Mouse (Mus musculus) bone marrow macrophage, adult 2 months (primary cell): Measurements from ENCODE around the gene Camkv. TPM values are rescaled to one million over a fixed set of nuclear protein-coding genes. Genes with fewer than 3 reads are reported as not detected.

Experiments used
- H3K27ac ChIP-seq: 2 replicates; pipeline ENCODE4 v1.5.1; 2012; ENCODE audit warnings: low read depth, low read length; ENCODE audit not compliant: insufficient read depth
- H3K4me1 ChIP-seq: 2 replicates; pipeline ENCODE4 v1.6.1; 2012; ENCODE audit warnings: low read length; ENCODE audit not compliant: control insufficient read depth, insufficient read depth
- H3K4me3 ChIP-seq: 2 replicates; pipeline ENCODE4 v1.5.1; 2012; ENCODE audit warnings: mild to moderate bottlenecking, low read length, moderate library complexity; ENCODE audit not compliant: insufficient read depth
- CTCF ChIP-seq: IDR thresholded peaks from 2 replicates; pipeline ENCODE4 v1.5.1; 2012; ENCODE audit warnings: low read depth, mild to moderate bottlenecking, low read length, moderate library complexity
- POLR2A ChIP-seq: IDR thresholded peaks from 2 replicates; pipeline ENCODE4 v1.6.1; 2012; ENCODE audit warnings: mild to moderate bottlenecking, low read depth, low read length, borderline replicate concordance
- polyA plus RNA-seq: library from polyadenylated mRNA; stranded (reverse); fragments of >200 nt; gene quantifications from 2 replicates; pipeline ENCODE4 v1.2.4, GENCODE M21; 2012; ENCODE audit not compliant: missing spikeins, insufficient read depth, insufficient read length

Camkv gene
- polyA plus RNA-seq, 1 experiment = not detected

- Histone ChIP-seq H3K4me1 (peaks cover 4% of the 10 kb centered on the region), H3K27ac (no peak overlapping the region), H3K4me3 (no peak overlapping the region)
- TF ChIP-seq POLR2A (no peak), CTCF (no peak)
Observed at GRCm38 (mm10) chr9:107961351-107961762, 25.9 kb downstream of the Camkv start.

DNA sequence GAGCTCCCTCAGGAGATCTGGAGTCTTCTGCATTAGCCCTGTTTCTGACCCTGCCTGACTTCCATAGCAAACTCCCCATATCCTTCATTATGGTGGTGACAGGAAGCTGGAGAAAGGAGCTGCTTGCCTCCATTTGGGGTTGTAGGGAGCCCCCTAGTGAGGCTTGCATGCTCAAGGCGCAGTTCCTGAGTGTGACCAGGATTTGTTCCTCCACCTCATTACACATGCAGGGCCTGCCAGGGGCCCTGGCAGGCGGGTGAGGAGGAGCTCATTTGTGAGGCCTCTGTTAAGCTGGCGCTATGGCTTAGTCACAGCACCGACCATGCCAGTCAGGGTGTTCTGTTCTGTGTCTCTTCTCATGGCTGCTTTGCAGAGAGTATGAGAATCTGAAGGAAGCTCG is 26.4 kb downstream of the Camkv start:
- no peak overlapping the region for H3K27ac ChIP-seq
- no peak for TF ChIP-seq POLR2A
- peak; percentile 31; the same call in 1 of the 2 replicates for TF ChIP-seq CTCF
- peaks cover 6% of the 10 kb centered on the region for H3K4me1 ChIP-seq
- H3K4me3 ChIP-seq = no peak overlapping the region

DNA sequence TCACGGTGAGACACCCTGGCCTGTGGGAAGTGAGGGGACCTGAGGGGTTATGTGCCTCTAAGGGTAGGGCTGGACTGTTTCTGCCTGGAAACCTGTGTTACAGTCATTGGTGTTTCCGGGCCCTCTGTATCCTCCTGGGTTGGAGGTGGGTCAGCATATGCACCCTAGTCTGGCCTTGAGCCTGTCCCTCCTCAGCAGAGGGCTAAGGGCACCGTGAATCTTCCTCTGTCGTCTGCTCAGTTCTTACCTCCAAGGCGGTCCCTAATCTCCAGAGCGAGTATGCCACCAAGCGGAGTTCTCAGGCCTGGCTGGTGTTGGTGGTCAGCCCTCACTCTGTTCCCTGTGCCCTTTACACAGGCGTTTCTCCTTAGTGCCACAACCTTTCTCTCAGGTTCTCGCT is 27.4 kb downstream of the Camkv start:
- Histone ChIP-seq H3K4me3 (no peak overlapping the region), H3K4me1 (peaks cover 13% of the 10 kb centered on the region), H3K27ac (no peak overlapping the region)
- TF ChIP-seq CTCF = no peak
- TF ChIP-seq POLR2A = no peak

GRCm38 (mm10) chr9:107963700-107964099 is 28.2 kb downstream of the Camkv start:
- no peak overlapping the region for H3K4me3 ChIP-seq
- H3K4me1 ChIP-seq = peaks cover 20% of the 10 kb centered on the region
- TF ChIP-seq POLR2A (no peak), CTCF (peak; percentile 91)
- H3K27ac ChIP-seq = peak overlapping the region; percentile 16; the same call in 1 of the 2 replicates

- Histone ChIP-seq H3K27ac (no peak overlapping the region), H3K4me1 (peaks cover 20% of the 10 kb centered on the region)
- no peak for TF ChIP-seq CTCF
Observed at GRCm38 (mm10) chr9:107964681-107965080, 29.2 kb downstream of the Camkv start.

DNA sequence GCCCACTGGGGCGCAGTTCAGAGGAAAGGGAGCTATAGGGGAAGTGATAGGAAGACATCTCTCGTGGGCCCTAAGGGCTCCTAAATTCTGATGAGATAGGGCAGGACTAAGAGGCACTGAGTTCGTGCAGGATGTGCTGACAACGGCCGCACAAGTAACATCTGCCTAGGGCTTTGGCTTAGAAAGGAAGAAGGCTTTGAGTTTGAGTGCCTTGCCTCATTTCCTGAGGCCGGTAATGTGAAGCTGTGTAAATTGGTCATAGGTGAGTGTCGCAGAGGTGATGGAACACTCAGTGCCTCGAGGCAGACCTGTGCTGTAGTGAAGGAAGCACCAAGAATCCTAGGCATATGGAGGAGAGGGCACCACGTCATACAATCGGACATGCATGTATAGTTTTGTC is 31.2 kb downstream of the Camkv start:
- no peak for TF ChIP-seq CTCF
- no peak for TF ChIP-seq POLR2A
- peaks cover 29% of the 10 kb centered on the region for H3K4me1 ChIP-seq
- H3K4me3 ChIP-seq = no peak overlapping the region

More at GRCm38 (mm10) chr9:107964681-107965080, 29.2 kb downstream of the Camkv start:
- H3K4me3 ChIP-seq = no peak overlapping the region

DNA sequence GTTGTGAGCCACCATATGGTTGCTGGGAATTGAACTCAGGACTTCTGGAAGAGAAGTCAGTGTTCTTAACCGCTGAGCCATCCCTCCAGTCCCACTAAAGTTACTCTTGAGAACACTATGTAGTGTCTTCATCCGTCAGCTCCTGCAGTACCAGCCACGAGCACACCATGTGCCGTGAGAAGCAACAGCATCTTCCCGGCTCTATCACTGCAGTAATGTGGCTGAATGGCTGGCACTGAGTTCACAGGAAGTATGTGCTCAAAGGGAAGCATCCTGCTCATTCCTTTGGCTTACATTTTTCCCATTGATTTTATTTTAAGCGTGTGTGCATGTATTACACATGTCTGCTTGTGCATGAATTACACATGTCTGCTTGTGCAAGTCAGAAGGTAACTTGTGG is 32.0 kb downstream of the Camkv start:
- peaks cover 32% of the 10 kb centered on the region for H3K4me1 ChIP-seq
- TF ChIP-seq CTCF = no peak
- TF ChIP-seq POLR2A = no peak
- H3K4me3 ChIP-seq = no peak overlapping the region
- H3K27ac ChIP-seq = no peak overlapping the region

More for the DNA sequence above, 31.2 kb downstream of the Camkv start:
- no peak overlapping the region for H3K27ac ChIP-seq

DNA sequence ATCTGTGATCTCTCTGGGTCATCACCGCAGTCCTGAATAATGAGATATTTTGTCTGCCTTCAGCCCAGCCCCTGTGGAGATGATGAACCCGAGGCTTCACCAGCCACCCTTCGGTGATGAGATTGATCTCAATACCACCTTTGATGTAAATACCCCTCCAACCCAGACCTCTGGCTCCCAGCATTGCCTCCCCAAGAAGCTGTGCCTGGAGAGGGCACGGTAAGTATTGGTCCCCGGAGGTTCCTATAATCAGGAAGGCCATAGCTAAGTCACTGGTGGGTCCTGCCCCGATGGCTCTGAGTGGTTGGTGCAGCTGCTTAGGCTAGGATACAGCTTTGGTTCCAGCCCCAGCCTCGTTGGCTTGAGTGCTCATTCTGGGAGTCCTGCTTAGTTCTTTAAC is 33.1 kb downstream of the Camkv start:
- Histone ChIP-seq H3K27ac (peak overlapping the region; percentile 17; the same call in 1 of the 2 replicates), H3K4me1 (peaks cover 32% of the 10 kb centered on the region), H3K4me3 (no peak overlapping the region)
- TF ChIP-seq CTCF = no peak
- no peak for TF ChIP-seq POLR2A

DNA sequence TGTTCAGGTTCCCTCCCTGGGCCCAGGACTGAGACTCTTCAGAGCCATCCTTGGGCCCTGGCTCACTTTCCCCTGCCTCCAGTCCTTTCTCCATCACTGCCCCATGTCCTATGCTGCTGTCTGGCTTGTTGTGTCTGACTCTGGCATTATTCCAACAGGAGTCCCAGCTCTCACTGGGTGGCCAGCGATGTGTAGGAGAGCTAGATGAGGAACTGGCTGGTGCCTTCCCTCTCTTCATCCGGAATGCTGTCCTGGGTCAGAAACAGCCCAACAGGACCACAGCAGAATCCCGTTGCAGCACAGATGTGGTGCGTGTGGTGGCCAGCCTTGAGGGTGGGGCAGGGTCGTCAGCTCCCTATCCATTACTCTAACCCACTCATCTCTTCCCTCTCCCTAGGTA is 34.8 kb downstream of the Camkv start:
- Histone ChIP-seq H3K4me3 (no peak overlapping the region), H3K27ac (no peak overlapping the region), H3K4me1 (peaks cover 39% of the 10 kb centered on the region)
- TF ChIP-seq CTCF = no peak
- no peak for TF ChIP-seq POLR2A

GRCm38 (mm10) chr9:107971690-107972541 is 36.4 kb downstream of the Camkv start:
- no peak overlapping the region for H3K27ac ChIP-seq
- H3K4me1 ChIP-seq = peaks cover 41% of the 10 kb centered on the region
- no peak overlapping the region for H3K4me3 ChIP-seq
- TF ChIP-seq POLR2A (no peak), CTCF (no peak)
